Mouse (Mus musculus): ENCODE measurements around the gene Tenm4.

The Tenm4 gene

DNA sequence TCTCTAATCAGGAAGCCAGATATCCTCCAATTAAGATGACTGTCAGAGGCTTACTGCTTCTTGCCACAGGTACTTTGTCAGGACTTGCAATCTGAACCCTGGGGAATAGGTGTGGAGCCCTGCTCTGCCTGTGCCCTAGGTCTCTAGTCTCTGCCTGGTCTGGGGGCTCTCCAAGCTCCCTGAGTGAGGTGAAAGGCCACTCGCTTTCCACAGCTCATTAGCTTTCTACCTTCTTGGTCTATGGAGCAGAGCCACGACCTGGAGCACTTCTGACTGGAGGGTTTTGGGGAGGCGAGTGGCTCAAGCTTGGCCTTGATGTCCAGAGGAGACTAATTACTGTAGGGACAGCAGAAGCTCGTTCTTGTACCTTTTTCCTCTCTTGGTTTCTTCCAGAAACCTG, 617.1 kb downstream of the Tenm4 start:
- no peak for DNase-seq

DNA sequence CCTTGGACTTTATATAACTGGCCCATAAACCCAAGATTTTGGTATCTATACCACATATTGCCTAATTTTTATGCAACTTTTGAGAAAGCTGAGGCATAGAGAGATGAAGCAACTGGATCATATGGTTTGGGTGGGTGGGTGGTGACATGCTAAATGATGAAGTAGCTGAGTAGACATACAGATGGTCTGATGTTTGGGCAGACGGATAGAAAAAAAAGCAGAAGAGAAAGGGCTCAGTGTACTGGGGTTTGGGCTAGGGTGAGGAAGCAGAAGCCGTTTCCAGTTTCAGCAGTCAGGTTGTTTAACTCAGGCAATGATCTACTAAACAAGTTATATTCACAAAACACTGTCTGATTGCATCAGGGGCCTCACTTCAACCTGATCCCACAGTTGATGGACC, 619.3 kb downstream of the Tenm4 start:
- DNase-seq: no peak

DNA sequence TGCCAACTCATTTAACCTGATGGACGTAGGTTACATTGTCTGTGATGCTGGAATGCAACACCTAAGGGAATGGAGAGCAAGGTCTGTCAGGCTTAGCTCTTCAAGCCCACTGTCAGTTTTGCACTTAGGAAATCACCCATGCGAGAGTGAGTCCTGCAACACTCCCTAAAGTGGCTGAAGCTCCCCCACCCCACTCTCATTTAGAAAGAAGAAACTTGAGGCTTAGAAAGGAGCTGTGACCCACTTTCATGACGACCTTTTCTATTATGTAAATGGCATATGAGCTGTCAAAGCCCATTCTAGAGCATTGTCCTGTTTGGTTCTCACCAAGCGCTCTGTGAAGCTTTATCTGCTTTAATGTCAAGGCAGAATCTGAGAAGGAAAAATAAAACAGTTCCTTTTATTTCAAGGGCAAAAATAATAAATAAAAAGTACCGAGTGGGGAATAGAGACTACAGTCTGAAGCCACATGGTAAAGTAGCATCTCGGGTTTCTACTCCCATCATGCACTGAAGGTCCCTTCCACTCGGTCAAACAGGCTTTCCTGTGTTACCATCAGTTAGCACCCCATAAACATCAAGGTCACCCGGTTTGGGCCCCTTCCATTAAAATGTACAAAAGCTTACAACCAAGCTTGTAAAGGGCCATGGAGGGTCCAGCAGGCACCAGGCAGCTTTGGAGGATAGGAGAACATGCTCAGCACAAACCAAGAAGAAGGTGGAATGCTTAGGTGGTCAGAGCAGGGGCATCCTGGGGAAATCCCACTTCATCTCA, 621.6 kb downstream of the Tenm4 start:
- no peak for DNase-seq

DNA sequence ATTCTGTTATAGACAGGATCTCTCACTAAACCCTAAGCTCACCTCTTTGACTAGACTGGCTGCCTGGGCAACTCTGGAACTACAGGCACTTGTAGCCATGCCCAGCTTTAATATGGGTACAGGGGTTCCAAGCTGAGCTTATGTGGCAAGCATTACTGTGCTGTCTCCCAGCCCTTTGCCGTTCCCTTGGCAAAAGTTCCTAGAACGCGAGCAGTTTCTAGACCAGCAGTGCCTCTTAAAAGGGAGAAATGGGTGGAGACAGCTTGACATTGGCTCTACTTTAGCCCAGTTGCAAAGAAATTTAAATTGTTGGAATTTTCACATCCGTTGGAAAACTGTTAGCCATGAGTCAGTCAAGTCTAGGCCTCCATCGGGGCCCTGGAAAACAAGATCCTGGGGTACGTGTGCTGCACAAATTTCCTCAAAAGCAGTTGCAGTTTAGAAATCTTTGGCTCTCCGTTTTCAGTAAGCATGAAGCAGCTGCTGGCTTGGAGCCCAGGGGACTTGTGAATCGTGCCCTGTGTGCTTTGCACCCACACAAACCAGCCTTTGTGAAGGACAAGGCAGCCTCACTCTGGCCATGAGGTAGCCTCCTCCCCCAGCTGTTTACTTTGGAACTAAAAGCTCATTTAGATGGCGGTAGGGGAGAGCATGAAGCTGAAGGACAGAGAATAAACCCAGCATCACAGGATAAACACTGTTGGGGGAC, 625.1 kb downstream of the Tenm4 start:
- peak; percentile 73 for DNase-seq

DNA sequence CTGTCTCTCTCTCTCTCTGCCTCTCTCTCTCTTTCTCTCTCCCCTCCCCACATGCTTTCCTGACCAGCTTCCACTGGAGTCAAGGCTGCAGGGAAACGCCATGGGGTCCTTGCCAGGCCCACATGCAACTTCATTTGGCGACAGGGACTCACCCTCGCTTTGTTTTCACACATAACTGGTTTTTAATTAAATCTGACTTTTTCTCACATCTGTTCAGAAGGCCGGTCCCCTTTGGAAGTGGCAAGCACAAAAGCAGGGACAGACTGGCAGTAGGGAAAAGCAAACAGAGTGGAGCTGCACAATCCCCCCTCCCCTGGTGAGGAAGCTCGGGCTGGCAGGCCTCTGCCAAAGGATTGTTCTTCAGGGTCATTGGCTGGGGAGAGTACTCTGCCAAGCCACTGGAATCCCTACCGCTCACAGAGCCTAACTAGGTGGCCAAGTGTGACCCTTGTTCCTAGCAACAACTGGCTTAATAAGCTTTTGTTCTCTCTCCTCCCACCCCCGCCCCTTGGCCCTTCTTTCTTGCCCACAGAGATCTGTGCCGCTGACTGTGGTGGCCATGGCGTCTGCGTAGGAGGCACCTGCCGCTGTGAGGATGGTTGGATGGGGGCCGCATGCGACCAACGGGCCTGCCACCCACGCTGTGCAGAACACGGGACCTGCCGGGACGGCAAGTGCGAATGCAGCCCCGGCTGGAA, 625.9 kb downstream of the Tenm4 start:
- no peak for DNase-seq

DNA sequence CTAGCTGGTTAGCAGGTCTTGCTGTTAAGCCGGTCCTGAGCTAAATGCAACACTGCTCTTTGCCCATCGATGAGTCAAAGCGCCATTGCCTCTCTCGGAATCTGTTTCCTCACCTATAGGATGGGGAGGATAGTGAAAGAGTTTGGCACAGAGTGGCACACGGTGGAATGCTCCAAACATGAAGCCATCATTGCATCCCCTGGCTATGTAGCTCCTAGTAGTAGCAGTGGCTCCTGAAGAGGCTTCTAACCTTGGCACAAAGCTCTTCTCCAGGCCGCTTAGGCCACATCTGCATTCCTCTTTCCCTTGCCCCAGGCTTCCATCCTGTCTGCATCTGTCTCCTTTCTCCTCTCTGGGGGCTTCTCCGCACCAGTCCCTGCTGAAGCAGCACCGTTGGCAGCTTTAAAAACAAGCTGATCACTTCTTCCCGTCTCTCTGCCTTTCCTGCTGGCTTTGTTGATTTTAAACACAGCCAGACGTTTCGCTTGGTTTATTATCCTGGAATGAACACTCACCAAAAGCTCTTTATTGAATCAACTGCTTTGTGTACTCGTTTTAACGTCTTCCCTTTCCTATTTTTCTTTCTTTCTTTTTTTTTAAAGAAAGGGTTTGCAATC, 626.8 kb downstream of the Tenm4 start:
- no peak for DNase-seq

DNA sequence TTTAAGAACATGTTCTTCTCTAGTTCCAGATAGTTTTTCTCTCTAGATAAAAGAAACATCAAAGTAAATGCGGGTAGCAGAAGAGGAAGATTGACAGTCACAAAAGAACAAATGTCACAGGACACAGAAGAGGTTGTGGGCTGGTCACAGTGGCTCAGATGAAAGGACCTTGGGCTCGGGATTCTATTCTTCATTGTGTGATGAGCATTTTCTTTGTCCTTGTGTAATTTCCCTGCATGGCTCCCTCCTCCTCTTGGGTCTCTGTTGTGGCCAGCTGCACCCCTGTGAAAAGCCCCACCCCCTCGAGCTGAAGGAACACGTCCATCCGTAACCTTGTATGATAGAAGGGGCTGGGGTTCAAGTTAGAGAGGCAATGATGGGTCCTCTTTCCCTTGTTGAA, 628.8 kb downstream of the Tenm4 start:
- no peak for DNase-seq

DNA sequence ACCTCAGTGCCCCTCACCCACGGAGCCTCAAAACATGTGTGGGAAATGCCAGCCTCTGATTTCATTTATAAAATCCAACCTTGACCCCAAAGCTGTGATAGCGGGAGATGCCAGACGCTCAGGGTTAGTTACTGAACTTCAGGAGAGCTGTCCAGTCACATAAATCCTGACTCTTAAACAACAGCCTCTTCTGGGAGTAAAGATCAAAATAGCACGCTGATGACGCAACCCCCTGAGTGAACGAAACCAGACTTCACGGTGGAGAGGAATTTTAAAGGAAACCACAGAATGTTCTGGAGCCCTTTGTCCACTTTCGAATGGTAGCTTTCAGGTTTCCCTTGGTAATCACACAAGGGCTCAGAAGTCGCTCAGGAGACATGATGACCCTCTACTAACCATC, 630.3 kb downstream of the Tenm4 start:
- DNase-seq: peak; percentile 34

DNA sequence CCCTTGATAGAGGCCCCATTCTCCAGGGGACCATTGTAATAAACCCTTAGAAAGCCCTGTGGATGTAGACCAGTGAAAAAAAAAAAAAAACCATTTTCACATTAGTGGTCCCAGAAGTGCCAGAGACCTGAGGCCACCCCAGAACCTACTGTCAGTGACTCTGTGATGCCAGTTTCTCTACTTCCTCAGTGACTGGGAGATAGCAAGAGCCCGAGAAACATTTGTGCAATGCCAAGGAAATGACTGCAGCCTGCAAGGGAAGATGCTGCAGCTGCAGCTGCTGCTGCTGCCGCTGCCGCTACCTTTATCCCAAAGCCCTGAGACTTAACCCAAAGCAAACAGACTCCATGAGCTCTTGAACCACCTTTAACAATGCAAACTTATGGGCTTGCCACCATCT, 631.2 kb downstream of the Tenm4 start:
- no peak for DNase-seq

DNA sequence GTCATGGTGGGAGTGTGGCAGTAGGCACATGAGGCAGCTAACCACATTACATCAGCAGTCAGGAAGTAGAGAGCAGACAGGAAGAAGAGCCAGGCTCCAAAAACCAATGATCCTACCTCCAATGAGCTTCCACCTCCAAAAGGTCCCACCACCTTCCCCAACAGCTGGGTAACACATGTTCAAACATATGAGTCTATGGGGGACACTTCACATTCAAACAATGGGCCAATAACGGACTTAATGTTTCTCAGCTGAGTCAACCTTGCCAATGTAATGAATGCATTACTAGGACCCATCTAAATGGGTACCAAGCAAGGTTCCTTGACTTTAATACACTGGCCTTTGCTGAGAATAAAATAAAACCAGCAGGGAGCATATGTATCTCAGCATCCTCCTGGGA, 635.5 kb downstream of the Tenm4 start:
- no peak for DNase-seq

DNA sequence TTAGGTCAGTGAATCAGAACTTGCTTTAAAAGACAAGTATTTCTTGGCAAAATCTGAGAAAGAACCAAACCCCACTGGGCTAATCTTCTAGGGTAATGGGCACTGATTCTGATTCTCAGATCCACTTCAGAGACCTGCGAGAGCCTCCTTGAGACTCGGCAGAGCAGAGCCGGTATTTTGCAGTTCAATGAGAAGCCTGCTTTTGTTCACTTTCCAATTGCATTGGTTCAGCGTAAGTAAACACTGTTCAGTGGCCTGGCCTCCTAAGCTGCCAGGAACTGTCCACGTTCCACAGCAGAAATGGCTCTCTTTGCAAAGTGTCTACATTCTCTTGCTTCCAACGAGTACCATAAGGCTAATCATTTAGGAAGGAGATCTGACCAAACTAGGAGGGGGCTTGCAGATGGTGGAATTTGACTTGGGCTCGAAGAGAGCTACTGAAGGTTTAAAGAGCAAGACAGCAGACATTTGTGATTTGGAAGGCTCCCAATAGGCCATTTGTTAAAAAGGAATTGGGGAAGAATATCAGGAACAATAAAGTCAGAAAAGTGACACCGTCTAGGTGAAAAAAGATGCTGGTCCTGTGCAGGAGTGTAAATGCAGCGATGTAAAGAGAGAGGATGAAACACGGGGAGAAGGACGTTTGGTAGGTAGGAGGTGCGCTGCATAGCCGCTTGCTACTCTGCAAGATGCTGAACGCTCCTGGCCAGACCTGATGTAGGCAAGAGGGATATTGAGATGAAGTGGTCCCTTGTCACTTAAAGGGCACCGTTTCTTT, 636.4 kb downstream of the Tenm4 start:
- DNase-seq: no peak

DNA sequence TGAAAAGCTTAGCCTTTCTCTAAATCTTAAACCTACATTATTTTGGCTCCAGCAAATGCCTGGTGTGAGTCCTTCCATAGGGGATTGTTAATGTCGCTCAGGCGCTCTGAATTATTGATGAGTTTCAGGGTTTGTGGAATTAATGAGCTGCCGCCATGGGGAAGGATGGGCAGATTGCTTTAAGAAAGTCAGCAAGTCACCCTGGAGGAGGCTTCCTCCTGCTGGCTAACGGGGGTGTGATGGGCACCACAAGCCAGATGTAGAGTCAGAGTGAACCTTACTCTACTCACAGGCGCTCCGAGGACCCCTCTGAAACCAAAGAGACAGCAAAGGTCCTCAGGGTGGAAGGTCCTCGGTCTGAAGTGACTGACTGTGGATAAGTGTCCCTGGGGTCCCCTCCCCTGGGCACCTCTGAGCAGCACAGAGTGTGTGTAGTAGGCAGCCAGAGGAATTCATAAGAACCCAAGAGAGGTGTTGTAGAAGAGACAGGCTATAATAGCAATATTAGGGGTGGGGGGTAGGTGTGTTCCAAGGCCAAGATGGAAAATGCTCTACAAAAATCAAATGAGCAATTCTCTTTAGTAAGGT, 637.1 kb downstream of the Tenm4 start:
- no peak for DNase-seq

DNA sequence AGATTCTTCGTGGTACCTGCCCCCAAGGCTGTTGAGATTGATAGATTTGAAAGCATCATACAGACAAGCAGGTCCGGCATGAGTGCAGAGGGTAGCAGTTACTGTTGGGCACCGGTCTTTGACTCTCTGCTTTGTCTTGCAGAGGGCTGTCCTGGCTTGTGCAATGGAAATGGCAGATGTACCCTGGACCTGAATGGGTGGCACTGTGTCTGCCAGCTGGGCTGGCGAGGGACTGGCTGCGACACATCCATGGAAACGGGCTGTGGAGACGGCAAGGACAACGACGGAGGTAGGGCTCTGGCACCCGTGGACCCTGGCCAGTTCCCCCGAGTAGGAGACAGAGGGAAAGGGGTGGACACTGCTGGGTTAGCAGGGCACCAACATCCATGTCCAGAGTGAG, 640.6 kb downstream of the Tenm4 start:
- no peak for DNase-seq

DNA sequence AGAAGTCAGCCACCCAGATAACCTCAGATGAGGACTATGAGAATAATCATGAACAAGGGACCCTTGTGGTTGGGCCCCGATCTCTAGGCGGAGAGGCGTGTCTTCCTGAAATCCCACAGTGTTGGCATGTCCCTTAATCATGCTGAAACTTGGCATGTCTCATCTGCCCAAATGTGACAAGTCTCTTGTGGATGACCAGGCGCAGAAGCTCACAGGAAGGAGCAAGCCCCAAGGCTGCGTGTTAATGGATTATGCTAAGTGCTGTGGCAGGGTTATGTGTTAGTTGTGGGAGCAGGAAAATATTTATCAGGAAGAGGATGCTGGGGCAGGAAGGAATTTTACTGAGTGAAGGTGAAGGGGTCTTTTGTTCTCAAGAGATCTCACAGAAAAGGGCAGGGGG, 642.0 kb downstream of the Tenm4 start:
- no peak for DNase-seq

DNA sequence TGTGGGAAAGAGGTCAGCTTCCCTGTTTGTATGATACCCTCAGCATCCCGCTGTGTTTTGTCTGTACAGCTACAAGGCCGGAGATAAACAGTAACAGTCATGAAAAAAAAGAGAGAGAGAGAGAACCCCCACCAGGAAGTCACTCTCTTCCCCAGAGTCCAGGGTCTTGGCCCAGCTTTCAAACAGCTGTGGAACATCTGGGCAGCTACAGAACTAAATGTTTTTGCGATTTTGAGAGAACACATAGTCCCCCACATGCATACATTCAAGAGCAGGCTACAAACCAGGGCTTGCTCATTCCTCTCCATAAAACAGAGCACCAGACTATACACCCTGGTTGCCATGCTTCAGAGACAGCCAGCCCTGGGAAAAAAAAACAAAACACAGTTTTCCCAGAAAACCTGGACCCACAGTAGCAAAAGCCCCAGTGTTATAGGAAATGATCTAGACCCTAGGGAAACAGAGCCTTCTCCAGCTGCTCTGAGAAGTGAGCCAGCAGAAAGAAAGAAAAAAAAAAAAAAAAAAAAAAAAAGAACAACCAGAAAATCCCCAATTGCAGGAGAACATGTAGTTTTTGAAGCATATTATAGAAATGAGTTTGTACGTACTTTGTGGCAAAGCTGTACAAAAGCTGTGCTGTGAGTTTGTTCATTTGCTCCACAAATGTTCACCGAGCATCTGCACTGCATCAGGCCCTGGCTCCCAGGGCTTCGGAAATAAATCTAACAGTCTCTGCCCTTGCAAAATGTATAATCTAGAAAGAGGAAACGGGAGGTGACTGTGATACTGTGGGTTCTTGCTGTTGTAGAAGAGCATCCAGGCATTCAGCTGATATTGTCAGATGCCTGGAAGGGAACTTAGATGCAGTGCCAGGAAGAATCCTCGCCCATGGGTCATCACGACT, 642.7 kb downstream of the Tenm4 start:
- DNase-seq: peak; percentile 37

DNA sequence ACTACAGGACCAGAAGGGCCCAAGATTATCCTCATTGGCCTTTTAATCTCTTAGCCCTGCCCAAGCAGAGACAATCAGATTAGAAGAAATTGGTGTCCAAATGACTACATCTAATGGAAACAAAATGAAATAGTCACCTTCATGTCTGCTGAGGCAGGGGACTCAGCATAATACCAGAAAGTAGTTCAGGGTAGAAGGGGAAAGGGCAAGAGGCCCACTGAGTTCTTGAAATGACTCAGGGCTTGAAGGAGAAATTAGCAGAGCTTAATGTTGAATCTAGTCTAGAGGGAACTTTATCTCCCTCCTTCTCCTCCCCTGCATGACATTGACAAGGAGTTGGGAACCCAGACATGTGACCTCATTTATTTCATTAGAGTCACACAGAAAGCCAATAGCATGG, 643.5 kb downstream of the Tenm4 start:
- no peak for DNase-seq

DNA sequence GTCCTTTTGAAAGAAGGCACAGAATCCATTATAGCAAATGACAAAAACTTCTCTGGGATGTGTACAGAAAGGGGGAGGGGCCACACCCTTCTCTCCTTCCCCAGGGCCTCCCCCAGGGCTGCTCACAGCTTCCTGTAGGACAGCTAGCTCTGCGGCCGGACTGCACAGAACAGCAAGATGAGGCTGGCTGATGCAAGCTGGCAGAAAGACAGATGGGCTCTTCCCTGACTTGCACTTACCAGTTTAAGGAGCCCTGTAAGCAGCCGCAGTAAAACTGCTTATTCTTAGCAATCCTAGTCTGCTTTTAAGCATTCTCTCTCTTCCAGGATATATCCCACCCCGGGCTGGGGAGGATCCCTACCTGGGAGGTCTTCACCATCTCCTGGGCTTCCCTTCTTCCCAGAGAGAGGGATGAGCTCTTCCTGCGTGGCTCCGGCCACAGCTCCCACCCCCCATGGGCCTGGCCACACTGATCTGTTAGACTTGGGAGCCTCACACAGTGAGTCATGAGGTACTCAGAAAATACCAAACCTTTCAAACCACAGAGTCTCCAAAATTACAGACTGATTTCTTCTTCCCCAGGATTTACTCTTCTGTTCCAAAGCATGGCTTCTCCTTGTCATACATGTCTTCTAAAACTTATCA, 646.1 kb downstream of the Tenm4 start:
- DNase-seq: no peak

DNA sequence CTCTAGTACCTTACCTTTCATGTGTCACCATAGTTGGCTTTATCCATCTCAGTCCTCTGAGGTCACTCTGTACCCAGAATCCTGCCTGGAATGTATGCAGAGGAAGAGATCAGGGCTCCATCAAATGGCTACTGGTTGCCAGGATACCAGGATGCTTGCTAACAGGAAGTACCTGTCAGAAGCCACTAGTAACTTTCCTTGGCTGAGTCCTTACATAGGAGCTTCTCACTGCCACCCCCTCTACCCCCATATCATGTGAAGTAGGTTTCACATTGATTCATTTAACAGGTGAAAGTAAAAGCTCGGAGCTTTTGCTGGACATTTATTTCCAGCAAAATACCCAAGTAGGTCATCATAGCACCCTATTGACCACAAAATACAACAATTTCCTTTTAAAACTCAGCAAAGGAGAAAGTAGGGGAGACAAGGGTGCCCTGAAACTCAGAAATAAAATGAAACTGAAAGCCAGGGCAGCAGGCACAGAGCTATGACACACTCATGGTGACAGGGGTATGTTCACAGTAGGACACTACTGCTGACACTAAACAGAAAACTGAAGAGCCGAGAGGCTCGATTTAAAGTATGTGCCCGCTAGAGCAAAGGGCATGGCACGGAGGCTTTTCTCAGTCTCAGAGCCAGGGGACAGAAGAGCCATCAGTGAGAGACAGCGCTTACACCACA, 647.3 kb downstream of the Tenm4 start:
- DNase-seq: no peak

DNA sequence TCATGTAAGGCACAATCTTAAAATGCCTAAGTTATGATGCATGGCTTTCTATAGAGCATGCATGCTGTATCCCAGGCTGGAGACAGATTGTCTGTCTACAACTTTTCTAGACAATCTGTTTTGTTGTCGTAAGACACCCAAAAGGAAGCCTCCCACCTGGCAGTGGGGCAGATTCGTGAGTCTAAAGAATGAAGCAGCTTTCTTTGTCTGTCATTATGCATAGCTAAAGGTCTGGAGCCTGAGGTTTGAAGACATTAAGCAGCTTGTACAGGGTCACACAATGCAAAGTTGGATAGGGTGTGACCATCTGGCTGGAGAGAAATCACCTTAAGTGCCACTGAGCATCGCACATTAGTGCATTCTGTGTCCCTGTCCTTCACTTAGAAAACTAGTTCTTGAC, 648.5 kb downstream of the Tenm4 start:
- no peak for DNase-seq

DNA sequence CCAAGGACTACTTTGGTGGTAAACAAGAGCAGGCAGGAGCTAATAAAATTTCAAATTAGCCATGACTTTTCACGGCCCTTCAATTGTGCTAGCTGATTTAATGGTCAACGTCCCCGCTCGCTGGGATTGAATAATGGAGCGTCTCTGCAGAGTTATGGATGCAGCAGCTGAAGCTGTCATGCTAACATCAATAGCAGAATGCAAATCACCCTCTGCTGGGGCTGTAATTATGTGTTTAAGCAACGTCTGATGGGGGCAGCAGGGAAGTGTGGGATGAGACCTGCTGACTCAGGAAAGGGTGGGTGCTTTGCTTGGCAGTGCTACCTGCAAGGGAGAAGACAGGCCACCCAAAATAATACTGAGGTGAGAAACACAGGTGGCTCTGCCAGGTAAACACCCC, 649.3 kb downstream of the Tenm4 start:
- no peak for DNase-seq
